Comparison of ENCODE assay signal across 20 mouse cellular contexts in genomic region chr15:93880302-93880701, GRCm38 (mm10).
"Had no signal": no experiment of that assay in that cellular context is flagged by ENCODE, and none has a peak within 500 bp of the region (broad histone marks: within the 10 kb centered on the region; RNA-seq: fewer than 3 reads in every experiment).

No protein-coding gene starts in this region.

- H3K9me3 ChIP-seq: liver, embryonic 15.5 days; lung, embryonic 15.5 days; midbrain, embryonic 13.5 days; midbrain, embryonic 15.5 days; neural tube, embryonic 13.5 days; neural tube, embryonic 15.5 days had no signal

- H3K27me3 ChIP-seq: liver, embryonic 15.5 days; lung, embryonic 15.5 days; midbrain, embryonic 13.5 days; midbrain, embryonic 15.5 days; neural tube, embryonic 13.5 days; neural tube, embryonic 15.5 days had no signal

- H3K4me1 ChIP-seq: liver, embryonic 15.5 days; lung, embryonic 15.5 days; midbrain, embryonic 13.5 days; midbrain, embryonic 15.5 days; neural tube, embryonic 13.5 days; neural tube, embryonic 15.5 days had no signal

- ATAC-seq: liver, postnatal 0 days; lung, postnatal 0 days; midbrain, embryonic 13.5 days; midbrain, embryonic 15.5 days had no signal

- H3K4me3 ChIP-seq: liver, embryonic 15.5 days; lung, embryonic 15.5 days; midbrain, embryonic 13.5 days; midbrain, embryonic 15.5 days; neural tube, embryonic 13.5 days; neural tube, embryonic 15.5 days had no signal

- H3K9ac ChIP-seq: liver, embryonic 15.5 days; liver, postnatal 0 days; lung, embryonic 15.5 days; midbrain, embryonic 13.5 days; midbrain, embryonic 15.5 days; neural tube, embryonic 13.5 days; neural tube, embryonic 15.5 days had no signal

- H3K36me3 ChIP-seq: liver, embryonic 15.5 days; lung, embryonic 15.5 days; midbrain, embryonic 13.5 days; midbrain, embryonic 15.5 days; neural tube, embryonic 13.5 days; neural tube, embryonic 15.5 days had no signal

- H3K27ac ChIP-seq: liver, embryonic 15.5 days; lung, embryonic 15.5 days; macrophage; midbrain, embryonic 13.5 days; midbrain, embryonic 15.5 days; neural tube, embryonic 13.5 days; neural tube, embryonic 15.5 days had no signal

- DNase-seq: liver, postnatal 0 days; lung, adult 2 months; lung, postnatal 14 days; lung, postnatal 36 days; retina, postnatal 1 day; right cerebral cortex, postnatal 25 days; right cerebral cortex, postnatal 4 days; spleen, adult 18-20 months; thymus, adult 2 months; thymus, postnatal 25 days; thymus, postnatal 4 days had no signal

- H3K4me2 ChIP-seq: liver, embryonic 15.5 days; lung, embryonic 15.5 days; midbrain, embryonic 11.5 days; midbrain, embryonic 13.5 days; midbrain, embryonic 15.5 days; neural tube, embryonic 13.5 days; neural tube, embryonic 15.5 days had no signal
